Mouse (Mus musculus) myocyte (in vitro differentiated cells): Measurements from ENCODE around the gene Tbc1d21. TPM values are rescaled to one million over a fixed set of nuclear protein-coding genes. Genes with fewer than 3 reads are reported as not detected.

Source experiments
- H3K27me3 ChIP-seq: one replicate; pipeline ENCODE4 v1.6.1; 2011; ENCODE audit not compliant: control insufficient read depth, insufficient read depth, insufficient read length
- H3K36me3 ChIP-seq: one replicate; pipeline ENCODE4 v1.6.1; 2011; ENCODE audit not compliant: control insufficient read depth, insufficient read depth
- H3K4me2 ChIP-seq: one replicate; pipeline ENCODE4 v1.6.1; 2011; ENCODE audit warnings: low read depth, control low read depth
- H3K4me3 ChIP-seq: one replicate; pipeline ENCODE4 v1.5.1; 2011; ENCODE audit warnings: mild to moderate bottlenecking, control low read depth, moderate library complexity
- H3K79me2 ChIP-seq: one replicate; pipeline ENCODE4 v1.6.1; 2011; ENCODE audit not compliant: control insufficient read depth, insufficient read depth
- H3ac ChIP-seq: one replicate; pipeline ENCODE4 v1.6.1; 2011; ENCODE audit not compliant: control insufficient read depth, insufficient read length
- CEBPB ChIP-seq: IDR thresholded peaks from 2 replicates; pipeline ENCODE4 v1.6.1; 2011; ENCODE audit warnings: mild to moderate bottlenecking, moderate library complexity; ENCODE audit not compliant: poor library complexity, insufficient read depth, severe bottlenecking
- E2F4 ChIP-seq: IDR thresholded peaks from one replicate; pipeline ENCODE4 v1.6.1; 2011; ENCODE audit warnings: mild to moderate bottlenecking, control low read depth, moderate library complexity; ENCODE audit not compliant: insufficient read depth
- MAX ChIP-seq: IDR thresholded peaks from one replicate; pipeline ENCODE4 v1.6.1; 2011; ENCODE audit warnings: low read depth, mild to moderate bottlenecking, control low read depth
- MYOD1 ChIP-seq, 3 experiments: IDR thresholded peaks; one replicate each; pipeline ENCODE4 v1.6.1; 2011; ENCODE audit warnings: control low read depth in 2 of 3, low read depth in 2 of 3, mild to moderate bottlenecking in 2 of 3, moderate library complexity in 1 of 3; ENCODE audit not compliant: insufficient read length in 2 of 3, control insufficient read depth in 1 of 3
- MYOG ChIP-seq, 3 experiments: IDR thresholded peaks; one replicate each; pipeline ENCODE4 v1.6.1; 2011; ENCODE audit warnings: control low read depth in 2 of 3, low read depth in 2 of 3, mild to moderate bottlenecking in 2 of 3; ENCODE audit not compliant: insufficient read length in 2 of 3, control insufficient read depth in 1 of 3, insufficient read depth in 1 of 3
- POLR2A ChIP-seq: IDR thresholded peaks from one replicate; pipeline ENCODE4 v1.6.1; 2011; ENCODE audit warnings: low read depth, mild to moderate bottlenecking, control low read depth, moderate library complexity; ENCODE audit not compliant: insufficient read length
- POLR2AphosphoS2 ChIP-seq: IDR thresholded peaks from one replicate; pipeline ENCODE4 v1.6.1; 2011; ENCODE audit warnings: low read depth, control low read depth; ENCODE audit not compliant: insufficient read length
- REST ChIP-seq: IDR thresholded peaks from one replicate; pipeline ENCODE4 v1.6.1; 2011; ENCODE audit warnings: mild to moderate bottlenecking, control low read depth, moderate library complexity; ENCODE audit not compliant: insufficient read depth, insufficient read length
- SRF ChIP-seq: IDR thresholded peaks from one replicate; pipeline ENCODE4 v1.6.1; 2011; ENCODE audit warnings: low read depth; ENCODE audit not compliant: control insufficient read depth, insufficient read length
- TCF12 ChIP-seq: IDR thresholded peaks from one replicate; pipeline ENCODE4 v1.6.1; 2011; ENCODE audit warnings: mild to moderate bottlenecking, control low read depth; ENCODE audit not compliant: poor library complexity, insufficient read depth, severe bottlenecking
- TCF3 ChIP-seq: IDR thresholded peaks from one replicate; pipeline ENCODE4 v1.6.1; 2011; ENCODE audit warnings: low read depth, control low read depth; ENCODE audit not compliant: insufficient read length
- USF1 ChIP-seq: IDR thresholded peaks from one replicate; pipeline ENCODE4 v1.6.1; 2011; ENCODE audit warnings: low read depth, mild to moderate bottlenecking, control low read depth, moderate library complexity
- polyA plus RNA-seq: library from polyadenylated mRNA; unstranded; fragments of >200 nt; fragmentation: generic; extraction: Trizol; gene quantifications from one replicate; pipeline ENCODE4 v1.2.1, GENCODE M21; 2012; ENCODE audit warnings: missing spikeins

The Tbc1d21 gene
- polyA plus RNA-seq, 1 experiment = 0.32 TPM

- H3K27me3 ChIP-seq = no peaks in the 10 kb centered on the region
- H3ac ChIP-seq = no peak overlapping the region
- H3K4me3 ChIP-seq = no peak overlapping the region
These were observed 8.6 kb upstream of the Tbc1d21 start for GRCm38 (mm10) chr9:58378878-58379277.

GRCm38 (mm10) chr9:58373912-58374431 lies 3.7 kb upstream of the Tbc1d21 start:
- no peak overlapping the region for H3ac ChIP-seq
- no peaks in the 10 kb centered on the region for H3K36me3 ChIP-seq
- no peaks in the 10 kb centered on the region for H3K79me2 ChIP-seq
- H3K4me3 ChIP-seq = no peak overlapping the region
- H3K27me3 ChIP-seq = no peaks in the 10 kb centered on the region
- TF ChIP-seq E2F4 = no peak
- TF ChIP-seq CEBPB = no peak
- no peak for TF ChIP-seq MYOD1 (IDR thresholded peaks at IDR 0.05; ENCODE audit: control insufficient read depth in 1 of 3, insufficient read length in 2 of 3, low read depth in 2 of 3)
- TF ChIP-seq POLR2AphosphoS2 = no peak
- no peak for TF ChIP-seq REST
- TF ChIP-seq POLR2A = no peak
- TF ChIP-seq MAX = no peak
- no peak overlapping the region for H3K4me2 ChIP-seq

More at GRCm38 (mm10) chr9:58378878-58379277, 8.6 kb upstream of the Tbc1d21 start:
- TF ChIP-seq USF1 (no peak), REST (no peak), MYOD1 (IDR thresholded peaks at IDR 0.05; ENCODE audit: control insufficient read depth in 1 of 3, insufficient read length in 2 of 3, low read depth in 2 of 3) (no peak), TCF3 (no peak), SRF (no peak), E2F4 (no peak), POLR2A (no peak), CEBPB (no peak), TCF12 (no peak), POLR2AphosphoS2 (no peak), MYOG (IDR thresholded peaks at IDR 0.05; ENCODE audit: control insufficient read depth in 1 of 3, insufficient read depth in 1 of 3, insufficient read length in 2 of 3, low read depth in 2 of 3) (no peak), MAX (no peak)
- H3K79me2 ChIP-seq = no peaks in the 10 kb centered on the region
- no peak overlapping the region for H3K4me2 ChIP-seq
- no peaks in the 10 kb centered on the region for H3K36me3 ChIP-seq

DNA sequence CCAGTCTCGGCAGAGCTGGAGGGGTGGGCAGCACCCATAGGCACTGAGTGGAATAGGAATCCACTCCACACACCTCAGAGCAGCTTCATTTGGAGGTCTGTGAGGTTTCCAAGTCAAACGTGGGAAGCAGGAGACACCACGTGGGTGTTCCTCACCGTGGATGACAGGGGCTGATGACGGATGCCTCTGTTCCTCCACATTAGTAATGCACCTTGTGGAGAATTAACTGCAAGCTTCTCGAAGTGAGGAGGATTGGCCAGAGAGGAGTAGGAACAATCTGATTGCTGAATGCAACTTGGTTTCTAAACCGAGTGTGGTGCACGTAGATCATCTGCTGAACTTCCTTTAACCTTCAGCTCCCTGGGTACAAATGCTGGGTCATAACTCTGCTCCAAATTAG lies 1.7 kb upstream of the Tbc1d21 start:
- Histone ChIP-seq H3K36me3 (no peaks in the 10 kb centered on the region), H3K27me3 (no peaks in the 10 kb centered on the region), H3K79me2 (no peaks in the 10 kb centered on the region), H3ac (no peak overlapping the region), H3K4me2 (no peak overlapping the region), H3K4me3 (no peak overlapping the region)
- TF ChIP-seq MYOG (IDR thresholded peaks at IDR 0.05; ENCODE audit: control insufficient read depth in 1 of 3, insufficient read depth in 1 of 3, insufficient read length in 2 of 3, low read depth in 2 of 3) (no peak), POLR2AphosphoS2 (no peak), USF1 (no peak), TCF3 (no peak), MYOD1 (IDR thresholded peaks at IDR 0.05; ENCODE audit: control insufficient read depth in 1 of 3, insufficient read length in 2 of 3, low read depth in 2 of 3) (no peak), CEBPB (no peak), E2F4 (no peak), MAX (no peak), SRF (no peak), POLR2A (no peak), REST (no peak), TCF12 (no peak)

- H3K79me2 ChIP-seq = no peaks in the 10 kb centered on the region
- H3K36me3 ChIP-seq = no peaks in the 10 kb centered on the region
These were observed 611 bp downstream of the Tbc1d21 start for GRCm38 (mm10) chr9:58369644-58370043.

GRCm38 (mm10) chr9:58364325-58364724 lies 5.9 kb downstream of the Tbc1d21 start:
- Histone ChIP-seq H3ac (no peak overlapping the region), H3K27me3 (no peaks in the 10 kb centered on the region), H3K36me3 (no peaks in the 10 kb centered on the region), H3K4me3 (no peak overlapping the region), H3K79me2 (no peaks in the 10 kb centered on the region), H3K4me2 (no peak overlapping the region)
- no peak for TF ChIP-seq POLR2AphosphoS2

More at GRCm38 (mm10) chr9:58369644-58370043, 611 bp downstream of the Tbc1d21 start:
- TF ChIP-seq MAX = no peak
- TF ChIP-seq USF1 = no peak
- TF ChIP-seq MYOG (IDR thresholded peaks at IDR 0.05; ENCODE audit: control insufficient read depth in 1 of 3, insufficient read depth in 1 of 3, insufficient read length in 2 of 3, low read depth in 2 of 3) = no peak
- TF ChIP-seq TCF12 = no peak
- TF ChIP-seq SRF = no peak
- no peak for TF ChIP-seq TCF3
- no peak for TF ChIP-seq CEBPB
- TF ChIP-seq MYOD1 (IDR thresholded peaks at IDR 0.05; ENCODE audit: control insufficient read depth in 1 of 3, insufficient read length in 2 of 3, low read depth in 2 of 3) = no peak
- TF ChIP-seq POLR2A = no peak
- no peak for TF ChIP-seq E2F4
- TF ChIP-seq REST = no peak
- TF ChIP-seq POLR2AphosphoS2 = no peak
- Histone ChIP-seq H3K4me3 (no peak overlapping the region), H3K4me2 (no peak overlapping the region), H3K27me3 (no peaks in the 10 kb centered on the region), H3ac (no peak overlapping the region)
